Mouse (Mus musculus) embryo, embryonic 10 days (tissue): ENCODE measurements at regions not wholly inside any gene's neighbourhood (a gene's known extent, or its start where the extent isn't known, plus 50 kb on each side); places are given as distances from the start of the nearest gene placed in this dataset.

Source experiments
- DNase-seq: peaks from one replicate; pipeline ENCODE4 v3.0.0-alpha.2; 2015; ENCODE audit warnings: low spot score

DNA sequence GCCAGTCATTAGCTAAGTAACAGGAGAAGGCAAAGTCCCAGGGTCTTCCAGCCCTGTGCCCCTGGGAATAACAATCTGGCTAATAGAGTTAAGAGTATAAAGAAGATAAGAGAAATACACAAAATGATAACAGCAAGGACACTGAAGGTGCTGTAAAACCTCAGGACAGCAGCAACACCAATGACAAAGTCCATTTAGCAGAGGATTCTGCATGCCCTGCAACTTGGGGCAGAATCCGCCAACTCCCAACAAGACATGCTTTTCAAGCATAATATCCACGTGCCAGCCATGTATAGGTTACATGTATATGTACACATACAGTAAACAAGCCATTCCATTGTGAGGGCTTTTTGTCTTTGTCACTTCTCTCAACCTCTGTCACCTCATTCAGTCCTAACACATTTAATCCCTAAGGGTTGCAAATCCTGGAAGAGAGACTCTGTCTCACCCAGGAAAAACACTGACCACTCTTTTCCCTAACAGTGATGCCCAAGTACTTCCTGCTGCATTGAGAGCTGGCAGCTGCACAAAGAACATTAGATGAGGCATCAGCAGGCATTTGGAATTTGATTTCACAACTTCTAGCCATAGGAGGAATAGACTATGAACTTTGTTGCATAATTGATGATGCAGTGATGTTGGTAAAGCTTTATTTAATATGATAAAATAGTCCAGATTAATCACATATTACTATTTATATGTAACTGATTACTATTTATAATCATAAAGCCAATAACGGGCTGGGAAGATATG is 105.8 kb upstream of the Slc4a7 start:
- DNase-seq: no peak

- peak; percentile 36 for DNase-seq
Measured at GRCm38 (mm10) chr14:14599586-14599985, 102.5 kb upstream of the Slc4a7 start.

- no peak for DNase-seq
Measured at GRCm38 (mm10) chr14:14599990-14600389, 102.1 kb upstream of the Slc4a7 start.

- no peak for DNase-seq
Measured at GRCm38 (mm10) chr14:14603439-14603838, 98.6 kb upstream of the Slc4a7 start.

- DNase-seq: no peak
Measured at GRCm38 (mm10) chr14:14607074-14607473, 95.0 kb upstream of the Slc4a7 start.

- peak; percentile 22 for DNase-seq
Measured at GRCm38 (mm10) chr14:14612245-14612644, 89.8 kb upstream of the Slc4a7 start.

GRCm38 (mm10) chr14:14620316-14620715 is 81.8 kb upstream of the Slc4a7 start:
- DNase-seq: no peak

- DNase-seq: no peak
Measured at GRCm38 (mm10) chr14:14628673-14629072, 73.4 kb upstream of the Slc4a7 start.

DNA sequence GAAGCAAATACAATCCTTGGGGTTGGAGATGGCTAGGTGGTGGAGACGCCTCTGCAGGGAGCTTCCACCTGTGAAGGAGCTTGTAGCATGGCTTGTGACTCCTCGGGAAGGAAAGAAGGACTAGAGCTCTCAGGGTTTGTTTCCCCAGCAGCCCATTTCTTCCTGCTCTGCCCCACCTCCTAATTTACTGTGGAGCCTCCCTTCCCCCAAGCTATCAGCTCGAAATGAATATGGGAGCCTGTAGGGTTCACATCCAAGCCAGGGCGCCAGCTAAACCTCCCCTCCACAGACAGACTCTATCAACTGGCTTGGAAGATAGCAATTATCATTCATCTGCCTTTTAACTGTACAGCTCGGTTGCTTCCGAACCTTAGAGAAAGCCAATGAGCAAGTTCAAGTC is 70.3 kb upstream of the Slc4a7 start:
- no peak for DNase-seq

- peak; percentile 73 for DNase-seq
Measured at GRCm38 (mm10) chr14:14632471-14632870, 69.6 kb upstream of the Slc4a7 start.

- DNase-seq: peak; percentile 22
Measured at GRCm38 (mm10) chr14:14632951-14633931, 68.8 kb upstream of the Slc4a7 start.

DNA sequence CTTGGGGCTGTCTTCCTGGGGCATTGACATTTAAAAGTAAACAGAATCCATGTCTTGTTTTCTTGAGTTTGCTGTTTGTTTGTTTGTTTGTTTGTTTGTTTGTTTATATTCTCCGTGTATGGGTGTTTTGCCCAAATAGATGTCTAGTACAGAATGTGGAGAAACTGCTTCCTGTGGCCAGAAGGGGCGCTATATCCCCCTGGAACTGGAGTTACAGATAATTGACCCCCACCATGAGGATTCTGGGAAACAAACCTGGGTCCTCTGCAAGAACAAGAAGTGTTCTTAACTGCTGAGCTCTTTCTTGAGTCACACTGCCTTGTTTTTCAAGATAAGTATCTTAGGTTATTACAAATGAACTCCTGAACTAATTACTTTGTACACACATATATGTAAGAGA is 68.1 kb upstream of the Slc4a7 start:
- no peak for DNase-seq

DNA sequence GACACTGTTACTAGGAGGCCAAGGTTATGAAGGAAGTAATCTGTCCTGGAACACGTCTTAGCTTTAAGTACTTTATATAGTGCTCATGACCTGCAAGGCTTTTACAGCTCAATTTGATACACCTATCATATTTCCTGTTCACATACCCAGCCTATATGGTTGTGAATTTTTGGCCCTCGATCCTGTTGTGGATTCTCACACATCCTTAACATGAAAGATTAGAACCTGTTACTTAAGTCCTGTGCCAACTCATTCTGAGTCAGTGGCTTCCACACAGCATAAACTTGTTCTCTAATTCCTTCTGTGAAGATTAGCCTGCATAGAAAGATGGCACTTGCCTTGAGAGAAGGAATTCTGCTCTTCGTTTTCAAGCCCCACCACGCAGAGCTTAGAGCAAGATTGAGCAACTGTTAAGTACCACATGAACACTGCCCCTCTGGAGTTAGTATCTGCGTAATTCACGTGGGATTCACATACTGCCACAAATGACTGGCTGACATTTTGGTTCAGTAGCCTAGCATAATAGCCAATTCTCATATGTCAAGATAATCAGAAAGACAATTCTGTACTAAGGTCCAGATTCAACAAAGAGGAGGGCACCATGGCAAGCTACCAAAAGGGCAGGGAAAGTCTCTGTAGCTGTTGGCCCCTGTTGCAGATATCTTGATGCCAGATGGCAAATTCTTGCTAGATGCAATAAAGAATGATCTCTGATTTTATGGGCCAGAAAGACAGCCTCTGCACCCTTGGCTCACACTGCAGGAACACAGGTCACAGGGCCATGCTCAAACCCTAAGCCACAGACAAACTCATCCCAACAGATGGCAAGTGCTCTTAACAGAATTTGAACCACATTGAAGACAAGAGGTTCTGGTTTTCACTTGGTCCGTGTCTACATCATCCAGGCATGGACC is 62.7 kb upstream of the Slc4a7 start:
- DNase-seq: no peak

GRCm38 (mm10) chr14:14640023-14640441 is 62.0 kb upstream of the Slc4a7 start:
- DNase-seq: peak; percentile 19

DNA sequence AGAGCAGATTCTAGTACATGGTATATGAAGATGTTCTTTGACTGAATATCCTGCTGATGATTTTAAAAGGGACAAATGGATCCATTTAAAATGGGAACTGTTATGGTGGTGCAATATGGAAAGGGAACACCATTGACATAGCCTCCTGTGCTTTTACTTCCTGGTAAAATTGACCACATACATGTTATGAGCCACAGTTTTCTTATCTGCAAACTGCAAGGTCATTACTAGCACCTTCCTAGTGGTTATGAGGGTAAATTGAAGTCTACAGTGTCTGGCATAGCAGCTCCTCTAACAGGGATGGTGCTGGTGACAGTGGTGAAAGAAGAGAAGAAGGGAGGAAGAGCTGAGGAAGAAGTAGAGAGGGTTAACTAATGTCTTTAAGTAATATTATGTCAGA is 61.5 kb upstream of the Slc4a7 start:
- no peak for DNase-seq

GRCm38 (mm10) chr14:14643533-14643932 is 58.5 kb upstream of the Slc4a7 start:
- DNase-seq: no peak

DNA sequence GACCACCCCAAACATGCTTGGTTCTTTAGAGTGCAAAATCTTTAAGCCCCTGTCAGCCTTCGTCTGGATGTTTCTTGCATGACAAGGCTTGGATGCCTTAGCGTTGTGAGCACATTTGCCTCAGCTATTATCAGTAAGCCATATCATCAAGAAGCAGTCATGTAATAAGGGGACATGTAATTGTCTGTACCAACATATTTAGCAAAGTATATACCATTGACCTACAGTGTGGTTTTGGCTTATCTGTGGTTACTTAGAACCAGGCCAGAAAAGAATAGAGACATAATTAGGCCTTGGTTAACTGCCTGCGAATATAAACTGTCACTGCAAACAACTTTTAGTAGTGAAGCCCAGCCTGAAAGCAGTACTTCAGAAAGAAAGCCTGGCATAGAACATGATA is 57.0 kb upstream of the Slc4a7 start:
- no peak for DNase-seq
